Mouse (Mus musculus): ENCODE measurements around the gene Cep85l.

DNA sequence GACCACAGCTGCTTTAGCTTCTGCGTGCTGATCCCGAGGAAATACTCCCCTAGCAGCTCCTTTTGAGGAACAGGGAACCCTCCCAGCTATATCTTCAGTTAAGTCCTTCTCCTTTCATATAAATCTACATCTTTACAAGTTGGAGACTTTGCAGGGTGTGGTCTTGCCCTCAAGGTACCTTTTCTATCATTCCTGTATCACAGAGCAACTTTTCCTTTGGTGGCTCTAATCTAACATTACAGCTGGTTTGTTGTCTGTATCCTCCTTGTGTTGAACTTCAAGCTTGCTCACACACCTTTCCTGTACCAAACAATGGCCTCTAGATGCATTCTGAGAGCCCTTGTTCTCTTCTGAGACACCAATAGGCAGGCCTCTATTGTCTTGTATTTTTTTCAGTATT lies 145.1 kb downstream of the Cep85l start:
- TF ChIP-seq CTCF (IDR thresholded peaks at IDR 0.05) (no peak), EP300 (IDR thresholded peaks at IDR 0.05) (no peak)
